Mouse (Mus musculus) adrenal gland, postnatal 10 days (tissue): Measurements from ENCODE around the gene Xlr4b. TPM values are rescaled to one million over a fixed set of nuclear protein-coding genes. Genes with fewer than 3 reads are reported as not detected.
"Not testable (repeated sequence)": the region's sequence is repeated elsewhere in the genome, so short reads cannot be mapped to it uniquely, and the experiment has no call there.

Experiments
- DNase-seq: peaks from one replicate; pipeline ENCODE4 v3.0.0; 2021; ENCODE audit warnings: mixed read lengths
- long read RNA-seq, 2 experiments: library from polyadenylated mRNA; stranded (forward); transcript quantifications; one replicate each; pipeline ENCODE4 v2.0.0; 2021
- total RNA-seq, 2 experiments: library from RNA; stranded (reverse); gene quantifications; 2 replicates each; pipeline ENCODE4 v1.2.3; 2021

Xlr4b gene
- under 1 TPM in 1 of 2 experiments, not detected in 1; 0.60 TPM for total RNA-seq
- long read RNA-seq, experiment 1, partial matches to known transcripts, result 0 of 1 reads
- long read RNA-seq, experiment 1, other reads (novel, unspliced or antisense), result 1 of 1 reads
- long read RNA-seq, experiment 2, result 0 reads

GRCm38 (mm10) chrX:73213819-73214564 is at the start of gene Xlr4b:
Xlr4b (plus strand) TSS chrX:73214333.
- not testable (repeated sequence) for DNase-seq

GRCm38 (mm10) chrX:73176889-73177288 is 37.2 kb upstream of the Xlr4b start, which contains the start of gene Spin2d:
Spin2d (minus strand) TSS chrX:73176989.
- not testable (repeated sequence) for DNase-seq

DNA sequence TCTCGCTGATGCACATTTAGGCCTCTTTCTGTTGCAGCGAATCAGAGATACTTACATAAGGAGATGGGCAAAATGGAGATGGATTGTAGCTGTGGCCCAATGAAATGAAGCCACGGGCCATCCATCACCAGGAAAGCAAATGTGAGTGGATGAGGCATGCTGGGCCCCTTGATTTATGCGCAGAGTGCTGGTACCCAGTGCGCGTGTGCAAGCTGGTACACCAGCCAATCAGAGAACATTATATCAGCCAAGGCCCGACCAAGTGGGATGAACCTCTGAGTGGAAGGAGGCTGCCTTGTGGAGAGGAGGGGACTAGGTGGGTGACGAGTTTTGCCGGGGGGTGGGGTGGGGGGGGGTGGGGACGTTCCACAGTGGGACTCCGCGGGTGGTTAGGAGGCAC is 22.2 kb upstream of the Xlr4b start, which contains the start of gene Xlr3b:
Gene Xlr3b (plus strand): TSS at position 274 of the 400 bp plus-strand sequence.
- DNase-seq, result peak; percentile 23

GRCm38 (mm10) chrX:73225365-73225764 is 11.2 kb downstream of the Xlr4b start:
- no peak for DNase-seq

DNA sequence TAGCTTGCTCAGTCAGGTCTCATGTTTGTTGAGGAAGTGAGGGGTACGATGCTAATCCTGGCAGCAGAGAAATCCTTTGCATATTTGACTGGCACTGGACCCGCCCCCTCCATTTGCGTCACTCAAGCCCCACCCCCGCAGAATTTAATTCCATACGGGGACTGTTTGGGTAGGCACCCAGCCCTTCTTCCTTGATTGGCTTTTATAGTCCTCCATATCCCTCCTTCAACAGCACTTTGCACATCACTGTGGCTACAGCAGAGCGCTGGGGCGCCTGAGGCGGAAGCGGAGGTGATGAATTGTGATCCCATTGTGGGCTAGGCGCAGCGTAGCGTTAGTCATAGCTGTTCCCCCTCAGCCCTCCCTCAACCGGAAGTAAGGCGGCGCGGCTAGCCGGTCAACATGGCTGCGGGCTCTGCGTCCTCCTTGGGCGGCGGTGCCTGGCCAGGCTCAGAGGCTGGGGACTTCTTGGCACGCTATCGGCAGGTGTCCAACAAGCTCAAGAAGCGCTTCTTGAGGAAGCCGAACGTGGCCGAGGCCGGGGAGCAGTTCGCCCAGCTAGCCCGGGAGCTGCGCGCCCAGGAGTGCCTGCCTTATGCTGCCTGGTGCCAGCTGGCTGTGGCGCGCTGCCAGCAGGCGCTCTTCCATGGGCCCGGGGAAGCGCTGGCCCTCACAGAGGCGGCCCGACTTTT is 13.9 kb downstream of the Xlr4b start, which contains the start of gene F8a:
Gene F8a (plus strand): TSS at position 378 of the 692 bp plus-strand sequence.
- peak; percentile 84 for DNase-seq

DNA sequence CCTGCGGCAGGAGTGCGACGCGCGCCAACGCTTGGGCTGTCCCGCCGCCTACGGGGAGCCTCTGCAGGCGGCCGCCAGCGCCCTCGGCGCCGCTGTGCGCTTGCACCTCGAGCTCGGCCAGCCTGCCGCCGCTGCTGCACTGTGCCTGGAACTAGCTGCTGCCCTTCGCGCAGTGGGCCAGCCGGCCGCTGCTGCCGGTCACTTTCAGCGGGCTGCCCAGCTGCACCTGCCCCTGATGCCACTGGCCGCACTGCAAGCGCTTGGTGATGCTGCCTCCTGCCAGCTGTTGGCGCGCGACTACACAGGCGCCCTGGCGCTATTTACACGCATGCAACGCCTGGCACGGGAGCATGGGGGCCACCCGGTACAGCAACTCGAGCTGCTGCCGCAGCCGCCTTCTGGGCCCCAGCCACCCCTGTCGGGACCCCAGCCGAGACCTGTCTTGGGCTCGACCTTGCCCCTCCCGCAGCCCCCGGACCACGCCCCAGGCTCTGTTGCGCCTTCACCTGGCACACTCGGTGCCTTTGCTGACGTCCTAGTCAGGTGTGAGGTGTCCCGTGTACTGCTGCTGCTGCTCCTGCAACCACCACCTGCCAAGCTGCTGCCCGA is 14.6 kb downstream of the Xlr4b start:
- peak; percentile 64 for DNase-seq

DNA sequence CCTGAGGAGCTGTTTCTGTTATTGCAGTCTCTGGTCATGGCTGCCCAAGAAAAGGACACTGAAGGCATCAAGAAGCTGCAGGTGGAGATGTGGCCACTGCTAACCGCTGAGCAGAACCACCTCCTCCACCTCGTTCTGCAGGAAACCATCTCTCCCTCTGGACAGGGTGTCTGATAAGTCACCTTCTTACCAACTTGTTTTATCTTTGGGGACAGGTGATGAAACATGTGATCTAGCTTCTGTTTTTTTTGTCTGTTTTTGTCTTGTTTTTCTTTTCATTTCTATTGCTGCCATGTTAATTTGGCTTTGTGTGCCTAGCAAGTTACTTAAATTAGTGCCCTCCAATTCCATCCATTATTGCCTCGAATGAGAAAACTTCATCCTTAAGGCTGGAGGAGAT is 15.2 kb downstream of the Xlr4b start:
- no peak for DNase-seq

DNA sequence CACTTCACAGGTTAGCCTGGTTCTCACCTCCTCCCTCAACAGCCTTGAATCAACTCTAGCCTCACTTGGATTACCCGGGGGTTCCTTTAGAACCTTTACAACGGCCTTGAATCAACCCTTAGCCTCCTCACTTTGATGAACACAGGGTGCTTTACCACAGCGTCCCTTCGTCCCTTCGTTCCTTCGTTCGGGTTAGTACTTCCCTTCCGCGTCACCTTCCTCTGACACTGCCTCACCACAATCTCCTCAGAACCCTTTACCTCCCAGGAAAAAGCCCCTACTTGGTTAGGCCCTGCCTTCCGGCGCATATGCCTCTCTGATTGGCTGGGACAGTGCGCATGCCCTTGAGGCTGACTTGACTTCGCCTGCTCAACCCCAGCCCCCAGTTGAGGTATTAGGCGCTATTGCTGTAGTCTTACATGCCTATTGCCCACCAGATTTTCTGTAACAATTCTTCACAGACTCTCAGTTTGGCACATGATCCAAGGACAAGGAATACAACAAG is 28.7 kb downstream of the Xlr4b start, which contains the start of gene Xlr4c:
Gene Xlr4c (minus strand): TSS at position 310 of the 505 bp plus-strand sequence.
- DNase-seq, result not testable (repeated sequence)

DNA sequence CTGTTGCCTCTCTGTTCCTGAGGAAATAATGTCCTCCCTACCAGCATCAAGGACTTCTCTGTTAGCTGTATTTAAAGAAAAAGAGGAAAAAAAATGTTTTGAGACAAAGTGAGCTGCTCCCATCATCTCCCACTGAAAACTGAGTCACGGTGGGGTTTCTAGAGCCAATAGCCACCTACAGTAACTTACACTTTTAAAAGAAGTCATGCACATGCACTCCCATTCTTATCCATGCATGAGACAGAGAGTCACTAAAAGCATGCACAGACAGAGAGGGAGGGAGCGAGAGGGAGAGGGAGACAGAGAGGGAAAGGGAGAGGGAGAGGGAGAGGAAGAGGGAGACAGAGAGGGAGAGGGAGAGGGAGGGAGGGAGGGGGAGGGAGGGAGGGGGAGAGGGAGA is 48.3 kb downstream of the Xlr4b start:
- DNase-seq, result not testable (repeated sequence)

DNA sequence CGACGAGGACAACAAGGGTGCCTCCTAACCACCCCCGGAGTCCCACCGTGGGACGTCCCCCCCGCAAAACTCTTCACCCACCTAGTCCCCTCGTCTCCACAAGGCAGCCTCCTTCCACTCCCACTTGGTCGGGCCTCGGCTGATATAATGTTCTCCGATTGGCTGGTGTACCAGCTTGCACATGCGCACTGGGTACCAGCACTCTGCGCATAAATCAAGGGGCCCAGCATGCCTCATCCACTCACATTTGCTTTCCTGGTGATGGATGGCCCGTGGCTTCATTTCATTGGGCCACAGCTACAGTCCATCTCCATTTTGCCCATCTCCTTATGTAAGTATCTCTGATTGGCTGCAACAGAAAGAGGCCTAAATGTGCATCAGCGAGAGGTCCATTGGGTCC is 51.1 kb downstream of the Xlr4b start, which contains the start of gene Xlr3c:
Gene Xlr3c (minus strand): TSS at position 121 of the 400 bp plus-strand sequence.
- not testable (repeated sequence) for DNase-seq

Other genes starting within 250 kb of the Xlr4b start
- 1 to 10 TPM; 4.1 to 4.4 TPM for gene Zfp185, start 227.0 kb upstream of the Xlr4b start, total RNA-seq
- gene Pnma5, start 177.2 kb upstream of the Xlr4b start, total RNA-seq, result under 1 TPM; 0.12 to 0.18 TPM
- under 1 TPM; 0.27 to 0.76 TPM for gene Pnma3, start 149.5 kb upstream of the Xlr4b start, total RNA-seq
- 1 to 10 TPM in 1 of 2 experiments, under 1 TPM in 1; 0.85 to 1.1 TPM for gene Xlr4a, start 131.9 kb upstream of the Xlr4b start, total RNA-seq
- gene Xlr3a, start 117.2 kb upstream of the Xlr4b start, total RNA-seq, result 1 to 10 TPM; 1.2 to 2.8 TPM
- under 1 TPM; 0.51 to 0.76 TPM for gene Gm14685, start 97.3 kb upstream of the Xlr4b start, total RNA-seq
- gene Xlr5b, start 65.5 kb upstream of the Xlr4b start, total RNA-seq, result not detected
- gene DXBay18, start 64.9 kb upstream of the Xlr4b start, total RNA-seq, result not detected
- not detected for gene Spin2d, start 37.3 kb upstream of the Xlr4b start, total RNA-seq
- gene Xlr3b, start 22.1 kb upstream of the Xlr4b start, total RNA-seq, result 1 to 10 TPM; 4.6 to 7.8 TPM
- gene F8a, start 14.0 kb downstream of the Xlr4b start, total RNA-seq, result 1 to 10 TPM; 7.3 to 7.8 TPM
- under 1 TPM; 0.66 to 0.76 TPM for gene Xlr4c, start 28.8 kb downstream of the Xlr4b start, total RNA-seq
- gene Xlr3c, start 51.1 kb downstream of the Xlr4b start, total RNA-seq, result not detected
- under 1 TPM; 0.24 to 0.33 TPM for gene Xlr5a, start 78.6 kb downstream of the Xlr4b start, total RNA-seq
- gene Xlr5c, start 78.6 kb downstream of the Xlr4b start, total RNA-seq, result under 1 TPM; 0.45 to 0.69 TPM
- not detected for gene Gm45015, start 122.5 kb downstream of the Xlr4b start, total RNA-seq
- 10 to 100 TPM; 15.3 to 18.7 TPM for gene Zfp275, start 128.3 kb downstream of the Xlr4b start, total RNA-seq
- gene Gm18336, start 184.4 kb downstream of the Xlr4b start, total RNA-seq, result not detected
- under 1 TPM; 0.15 TPM for gene Zfp92, start 196.8 kb downstream of the Xlr4b start, total RNA-seq
- gene Trex2, start 221.0 kb downstream of the Xlr4b start, total RNA-seq, result not detected
- 10 to 100 TPM; 24.3 to 34.8 TPM for gene Haus7, start 244.7 kb downstream of the Xlr4b start, total RNA-seq